Mouse (Mus musculus) intestine, embryonic 16.5 days (tissue): ENCODE results near the gene Skap1. TPM values are rescaled to one million over a fixed set of nuclear protein-coding genes. Genes with fewer than 3 reads are reported as not detected.

ENCODE experiments used
- ATAC-seq: fragments of 200-750 bp; cut with Nextera tagmentation; 2 replicates; pipeline ENCODE4 v1.8.0; 2017; ENCODE audit warnings: moderate TSS enrichment, moderate library complexity
- H3K27ac ChIP-seq: fragments of 300-500 bp; sonication (generic); 2 replicates; pipeline ENCODE4 v1.5.1; 2014; ENCODE audit warnings: mild to moderate bottlenecking, low read length
- H3K27me3 ChIP-seq: fragments of 300-500 bp; sonication (generic); replicated peaks from 2 replicates; pipeline ENCODE4 v1.6.1; 2014; ENCODE audit warnings: low read length, control low read depth, mixed read lengths; ENCODE audit not compliant: control insufficient read depth, insufficient read depth
- H3K36me3 ChIP-seq: fragments of 300-500 bp; sonication (generic); 2 replicates; pipeline ENCODE4 v1.6.1; 2014; ENCODE audit warnings: low read length, control low read depth; ENCODE audit not compliant: control insufficient read depth, insufficient read depth
- H3K4me1 ChIP-seq: fragments of 300-500 bp; sonication (generic); 2 replicates; pipeline ENCODE4 v1.6.1; 2014; ENCODE audit warnings: low read length, control low read depth, mixed read lengths; ENCODE audit not compliant: control insufficient read depth, insufficient read depth
- H3K4me2 ChIP-seq: fragments of 300-500 bp; sonication (generic); 2 replicates; pipeline ENCODE4 v1.6.1; 2014; ENCODE audit warnings: low read depth, low read length, control low read depth
- H3K4me3 ChIP-seq: fragments of 300-500 bp; sonication (generic); 2 replicates; pipeline ENCODE4 v1.5.1; 2014; ENCODE audit warnings: mild to moderate bottlenecking, low read length
- H3K9ac ChIP-seq: fragments of 300-500 bp; sonication (generic); 2 replicates; pipeline ENCODE4 v1.6.1; 2014; ENCODE audit warnings: low read depth, low read length
- H3K9me3 ChIP-seq: fragments of 300-500 bp; sonication (generic); 2 replicates; pipeline ENCODE4 v1.6.1; 2016; ENCODE audit warnings: low read length, control low read depth; ENCODE audit not compliant: control insufficient read depth
- WGBS: fragments of 180-500 bp; shearing (Covaris S2); extraction: QIAGEN DNeasy Blood & Tissue Kit; methylation state at CpG from one replicate; pipeline ENCODE4 v1.1.7; 2014; 5-methylcytosine and 5-hydroxymethylcytosine counted together
- polyA plus RNA-seq: library from polyadenylated mRNA; unstranded; fragments of >200 nt; fragmentation: Nextera tagmentation; extraction: Ambion mirVana; gene quantifications from 2 replicates; pipeline ENCODE4 v1.2.1, GENCODE M21; 2015

Gene Skap1
- polyA plus RNA-seq, 1 experiment from 2014 or later: 0.88 TPM

- no peak overlapping the region for H3K4me2 ChIP-seq
- no peaks in the 10 kb centered on the region for H3K9me3 ChIP-seq
- H3K27me3 ChIP-seq: no peaks in the 10 kb centered on the region
- no peak for ATAC-seq
- no peak overlapping the region for H3K4me3 ChIP-seq
- WGBS: 79% methylated on average over 12 of the region's 12 CpGs
- H3K27ac ChIP-seq: no peak overlapping the region
- H3K36me3 ChIP-seq: 0 out of 2 replicates have a peak, but pooled peaks cover 8% of the 10 kb centered on the region
- H3K4me1 ChIP-seq: 0 out of 2 replicates have a peak, but pooled peaks cover 6% of the 10 kb centered on the region
- H3K9ac ChIP-seq: no peak overlapping the region
These were observed 302.2 kb downstream of the Skap1 start for GRCm38 (mm10) chr11:96766555-96766954.

DNA sequence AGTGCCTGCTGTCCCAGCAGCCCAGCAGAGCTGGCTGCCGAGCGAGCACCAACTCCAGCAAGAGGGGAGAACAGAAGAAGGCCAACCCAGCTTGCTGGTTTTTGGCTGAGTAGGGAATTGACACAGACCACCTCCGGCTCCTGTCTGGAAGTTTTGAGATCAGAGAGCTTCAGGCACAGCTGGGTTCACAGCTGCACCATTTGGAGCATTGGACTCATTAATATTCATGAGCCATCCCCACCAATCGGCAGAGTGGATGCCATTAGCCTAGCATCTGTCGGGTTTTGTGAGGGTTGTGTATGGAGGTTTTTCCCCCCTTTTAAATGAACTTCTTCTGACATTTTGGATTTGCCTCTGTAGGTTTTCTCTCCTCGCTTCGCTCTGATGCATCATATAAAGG is 302.7 kb downstream of the Skap1 start:
- no peak for ATAC-seq

DNA sequence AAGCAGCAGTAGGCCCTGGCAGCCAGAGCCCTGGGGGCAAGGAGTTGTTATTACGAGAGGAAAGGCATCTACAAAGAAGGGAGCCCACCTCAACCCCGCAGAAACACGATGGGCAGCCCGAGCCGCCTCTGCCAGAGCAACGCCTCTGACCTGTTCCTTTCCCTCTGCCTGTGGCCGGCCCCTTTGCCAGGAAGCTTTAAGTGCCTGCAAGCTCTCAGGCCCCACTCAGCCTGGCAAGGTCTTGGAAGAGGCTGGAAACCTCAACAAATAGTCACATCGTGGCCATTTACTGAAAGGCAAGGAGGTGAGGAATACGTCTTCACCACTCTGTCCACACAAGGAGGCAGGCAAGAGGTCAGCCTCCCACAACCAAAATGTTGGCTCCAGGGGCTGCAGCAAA is 303.8 kb downstream of the Skap1 start:
- ATAC-seq: no peak
- Histone ChIP-seq H3K9ac (peak overlapping the region; percentile 3; the same call in 1 of the 2 replicates), H3K9me3 (no peaks in the 10 kb centered on the region), H3K27me3 (no peaks in the 10 kb centered on the region), H3K27ac (no peak overlapping the region), H3K4me1 (0 out of 2 replicates have a peak, but pooled peaks cover 6% of the 10 kb centered on the region), H3K4me3 (no peak overlapping the region), H3K4me2 (no peak overlapping the region), H3K36me3 (peaks cover 17% of the 10 kb centered on the region; the same call in 1 of the 2 replicates)
- 62% methylated on average over 9 of the region's 9 CpGs for WGBS

More for the DNA sequence above, 302.7 kb downstream of the Skap1 start:
- 0 out of 2 replicates have a peak, but pooled peaks cover 6% of the 10 kb centered on the region for H3K4me1 ChIP-seq
- H3K36me3 ChIP-seq: 0 out of 2 replicates have a peak, but pooled peaks cover 12% of the 10 kb centered on the region
- H3K27me3 ChIP-seq: no peaks in the 10 kb centered on the region
- no peak overlapping the region for H3K4me3 ChIP-seq
- H3K27ac ChIP-seq: no peak overlapping the region
- H3K9ac ChIP-seq: no peak overlapping the region
- H3K9me3 ChIP-seq: no peaks in the 10 kb centered on the region
- H3K4me2 ChIP-seq: no peak overlapping the region
- 61% methylated on average over 7 of the region's 7 CpGs for WGBS

DNA sequence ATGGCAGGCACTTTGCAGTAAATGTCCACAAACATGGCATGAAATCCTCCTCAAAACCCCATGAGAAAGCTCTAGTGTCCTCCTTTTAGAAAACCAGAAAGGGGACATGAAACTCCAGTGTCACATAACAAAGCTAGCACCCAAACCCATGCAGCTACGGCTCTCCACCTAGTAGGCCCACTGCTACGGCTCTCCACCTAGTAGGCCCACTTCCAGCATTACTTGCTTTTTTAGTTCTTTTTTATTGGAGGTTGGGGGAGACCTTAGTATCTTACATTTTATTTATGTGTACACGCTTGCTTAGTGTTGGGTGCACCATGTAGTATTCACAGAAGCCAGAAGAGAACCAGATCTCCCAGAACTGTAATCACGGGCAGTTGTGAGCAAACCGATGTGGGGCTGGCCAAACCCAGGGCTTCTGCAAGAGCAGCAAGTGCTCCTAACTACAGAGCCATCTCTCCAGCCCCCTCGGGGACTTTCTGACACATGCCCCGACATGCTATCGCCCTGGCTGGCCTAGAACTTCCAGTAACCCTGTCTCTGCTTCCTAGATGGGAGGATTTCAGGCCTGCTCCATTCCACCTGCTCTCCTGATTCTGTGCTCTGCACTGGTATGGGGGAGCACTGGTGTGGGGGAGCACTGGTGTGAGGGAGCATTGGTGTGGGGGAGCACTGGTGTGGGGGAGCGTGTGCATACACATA is 307.0 kb downstream of the Skap1 start:
- no peak for ATAC-seq
- H3K36me3 ChIP-seq: peaks cover 17% of the 10 kb centered on the region; the same call in 1 of the 2 replicates
- H3K9me3 ChIP-seq: no peaks in the 10 kb centered on the region
- WGBS: 92% methylated on average over 9 of the region's 9 CpGs
- H3K4me3 ChIP-seq: no peak overlapping the region
- H3K4me2 ChIP-seq: no peak overlapping the region
- H3K27ac ChIP-seq: no peak overlapping the region
- no peak overlapping the region for H3K9ac ChIP-seq
- peaks cover 4% of the 10 kb centered on the region for H3K4me1 ChIP-seq
- H3K27me3 ChIP-seq: no peaks in the 10 kb centered on the region

DNA sequence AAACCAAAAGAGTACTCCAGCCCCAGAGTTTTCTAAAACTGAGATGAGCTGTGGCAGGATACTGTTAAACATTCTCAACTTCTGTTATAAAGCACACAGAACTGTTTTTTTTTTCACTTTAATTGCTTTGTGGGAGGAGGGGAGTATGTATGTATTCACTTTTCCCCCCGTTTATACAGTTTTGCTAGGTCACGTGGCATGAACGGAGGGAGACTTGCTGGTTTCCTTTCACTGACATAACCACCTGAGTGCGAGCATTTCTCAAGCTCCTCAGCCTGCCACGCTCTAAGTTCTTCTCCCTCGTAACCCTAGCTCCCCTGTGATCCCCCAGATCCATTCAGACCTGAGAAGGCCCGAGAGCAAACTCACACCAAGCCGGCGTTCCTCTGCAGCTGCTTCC is 308.0 kb downstream of the Skap1 start:
- Histone ChIP-seq H3K4me1 (peaks cover 10% of the 10 kb centered on the region), H3K4me3 (no peak overlapping the region), H3K9ac (no peak overlapping the region), H3K9me3 (no peaks in the 10 kb centered on the region), H3K27ac (no peak overlapping the region), H3K27me3 (no peaks in the 10 kb centered on the region), H3K36me3 (peaks cover 17% of the 10 kb centered on the region; the same call in 1 of the 2 replicates), H3K4me2 (no peak overlapping the region)
- ATAC-seq: no peak
- WGBS: 86% methylated on average over 9 of the region's 9 CpGs

GRCm38 (mm10) chr11:96774536-96774935 is 310.1 kb downstream of the Skap1 start:
- WGBS: 82% methylated on average over 3 of the region's 3 CpGs
- ATAC-seq: no peak

GRCm38 (mm10) chr11:96775063-96775462 is 310.7 kb downstream of the Skap1 start:
- no peak overlapping the region for H3K4me2 ChIP-seq

More at GRCm38 (mm10) chr11:96774536-96774935, 310.1 kb downstream of the Skap1 start:
- peaks cover 15% of the 10 kb centered on the region; the same call in 1 of the 2 replicates for H3K36me3 ChIP-seq
- no peak overlapping the region for H3K27ac ChIP-seq
- no peaks in the 10 kb centered on the region for H3K9me3 ChIP-seq
- H3K4me2 ChIP-seq: no peak overlapping the region
- H3K27me3 ChIP-seq: no peaks in the 10 kb centered on the region
- H3K4me3 ChIP-seq: no peak overlapping the region
- H3K9ac ChIP-seq: no peak overlapping the region
- peaks cover 10% of the 10 kb centered on the region for H3K4me1 ChIP-seq

GRCm38 (mm10) chr11:96775665-96776064 is 311.3 kb downstream of the Skap1 start:
- 74% methylated on average over 7 of the region's 7 CpGs for WGBS
- Histone ChIP-seq H3K9ac (no peak overlapping the region), H3K36me3 (peaks cover 10% of the 10 kb centered on the region; the same call in 1 of the 2 replicates), H3K4me1 (peaks cover 10% of the 10 kb centered on the region), H3K27me3 (no peaks in the 10 kb centered on the region), H3K4me2 (no peak overlapping the region), H3K9me3 (no peaks in the 10 kb centered on the region), H3K4me3 (no peak overlapping the region), H3K27ac (no peak overlapping the region)
- ATAC-seq: no peak

More at GRCm38 (mm10) chr11:96775063-96775462, 310.7 kb downstream of the Skap1 start:
- 83% methylated on average over 8 of the region's 8 CpGs for WGBS
- H3K27me3 ChIP-seq: no peaks in the 10 kb centered on the region
- H3K9me3 ChIP-seq: no peaks in the 10 kb centered on the region
- H3K4me3 ChIP-seq: no peak overlapping the region
- H3K36me3 ChIP-seq: peaks cover 12% of the 10 kb centered on the region; the same call in 1 of the 2 replicates
- ATAC-seq: no peak
- peaks cover 10% of the 10 kb centered on the region for H3K4me1 ChIP-seq
- no peak overlapping the region for H3K9ac ChIP-seq
- H3K27ac ChIP-seq: no peak overlapping the region

DNA sequence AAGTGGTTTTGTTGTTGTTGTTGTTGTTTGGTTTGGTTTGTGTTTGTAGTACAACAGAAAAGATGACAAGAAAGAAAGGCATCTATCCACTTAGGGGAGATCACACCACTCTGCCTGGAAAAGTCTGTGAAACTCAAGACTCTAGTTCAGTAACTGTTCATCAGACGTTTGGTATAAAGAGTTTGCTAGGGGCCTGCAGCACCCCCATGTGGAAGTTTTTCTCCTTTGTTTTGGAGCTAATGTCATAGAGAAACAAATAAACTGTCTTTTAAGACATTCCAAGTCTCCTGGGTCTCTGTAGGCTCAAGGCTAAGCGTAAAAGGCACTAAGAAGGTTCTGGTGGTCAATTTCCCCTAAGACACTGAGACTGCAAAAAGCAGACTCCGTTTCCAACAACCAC is 311.7 kb downstream of the Skap1 start:
- H3K4me2 ChIP-seq: peak overlapping the region; percentile 86; the same call in 1 of the 2 replicates
- no peak for ATAC-seq
- H3K9ac ChIP-seq: peak overlapping the region; percentile 72; the same call in 1 of the 2 replicates
- no peak overlapping the region for H3K27ac ChIP-seq
- no peak overlapping the region; the same call in 1 of the 2 replicates for H3K4me3 ChIP-seq
- no peaks in the 10 kb centered on the region for H3K9me3 ChIP-seq
- 38% methylated on average over 3 of the region's 3 CpGs for WGBS
- no peaks in the 10 kb centered on the region for H3K27me3 ChIP-seq
- H3K4me1 ChIP-seq: peaks cover 10% of the 10 kb centered on the region
- H3K36me3 ChIP-seq: peaks cover 9% of the 10 kb centered on the region; the same call in 1 of the 2 replicates
